Mouse (Mus musculus) splenic B cell, adult 2 months (primary cell): ENCODE measurements at regions not wholly inside any gene's neighbourhood (a gene's known extent, or its start where the extent isn't known, plus 50 kb on each side); places are given as distances from the start of the nearest gene placed in this dataset.
"Not testable (repeated sequence)": the region's sequence is repeated elsewhere in the genome, so short reads cannot be mapped to it uniquely, and the experiment has no call there.

Source experiments
- DNase-seq: peaks from one replicate; pipeline ENCODE4 v3.0.0-alpha.2; 2011; ENCODE audit warnings: low read depth, low spot score
- H3K27me3 ChIP-seq: 2 replicates; pipeline ENCODE4 v1.6.1; 2012; ENCODE audit warnings: mild to moderate bottlenecking, low read length, moderate library complexity, mixed read lengths; ENCODE audit not compliant: control insufficient read depth, poor library complexity, insufficient read depth, severe bottlenecking
- H3K36me3 ChIP-seq: 2 replicates; pipeline ENCODE4 v1.6.1; 2012; ENCODE audit warnings: mild to moderate bottlenecking, low read length, moderate library complexity, mixed read lengths; ENCODE audit not compliant: control insufficient read depth, poor library complexity, insufficient read depth, severe bottlenecking

- Histone ChIP-seq H3K36me3 (no peaks in the 10 kb centered on the region), H3K27me3 (no peaks in the 10 kb centered on the region)
- DNase-seq, result peak; percentile 53
Measured at GRCm38 (mm10) chrX:153887285-153887684, 55.3 kb downstream of the Spin2c start.

GRCm38 (mm10) chrX:153927996-153928395, 84.4 kb downstream of the Samt1 start:
- H3K36me3 ChIP-seq, result no peaks in the 10 kb centered on the region
- DNase-seq, result no peak
- no peaks in the 10 kb centered on the region for H3K27me3 ChIP-seq

- Histone ChIP-seq H3K27me3 (no peaks in the 10 kb centered on the region), H3K36me3 (no peaks in the 10 kb centered on the region)
- DNase-seq, result peak; percentile 66
Measured at GRCm38 (mm10) chrX:153932586-153932985, 79.9 kb downstream of the Samt1 start.

GRCm38 (mm10) chrX:153936111-153936510, 76.3 kb downstream of the Samt1 start:
- Histone ChIP-seq H3K36me3 (no peaks in the 10 kb centered on the region), H3K27me3 (no peaks in the 10 kb centered on the region)
- no peak for DNase-seq

- DNase-seq, result no peak
- Histone ChIP-seq H3K36me3 (no peaks in the 10 kb centered on the region), H3K27me3 (no peaks in the 10 kb centered on the region)
Measured at GRCm38 (mm10) chrX:153937346-153937745, 75.1 kb downstream of the Samt1 start.

GRCm38 (mm10) chrX:153940089-153940488, 72.4 kb downstream of the Samt1 start:
- DNase-seq, result no peak
- H3K36me3 ChIP-seq, result no peaks in the 10 kb centered on the region
- no peaks in the 10 kb centered on the region for H3K27me3 ChIP-seq

- not testable (repeated sequence) for H3K27me3 ChIP-seq, DNase-seq, H3K36me3 ChIP-seq
Measured at GRCm38 (mm10) chrX:153941130-153941529, 71.3 kb downstream of the Samt1 start.
